Mouse (Mus musculus) MEL (cell line): Measurements from ENCODE around the gene Enoph1.

Experiments
- BHLHE40 ChIP-seq: IDR thresholded peaks from 2 replicates; pipeline ENCODE4 v1.6.1; 2012; ENCODE audit warnings: low read depth, mild to moderate bottlenecking, inconsistent platforms, low read length, improper control_type of control experiment, borderline replicate concordance
- CTCF ChIP-seq, 3 experiments: IDR thresholded peaks in 2 of 3; conservative IDR thresholded peaks in 1 of 3; 2 replicates each; pipeline ENCODE4 v1.5.1; 2011 to 2012; ENCODE audit warnings: low read length in 3 of 3, low read depth in 2 of 3, mild to moderate bottlenecking in 2 of 3, improper control_type of control experiment in 1 of 3, inconsistent platforms in 1 of 3, mixed read lengths in 1 of 3, moderate library complexity in 1 of 3; ENCODE audit not compliant: control insufficient read depth in 1 of 3, insufficient read depth in 1 of 3, poor library complexity in 1 of 3, severe bottlenecking in 1 of 3
- E2F4 ChIP-seq: IDR thresholded peaks from 2 replicates; pipeline ENCODE4 v1.6.1; 2011; ENCODE audit warnings: low read depth, low read length, improper control_type of control experiment, borderline replicate concordance
- EP300 ChIP-seq, 2 experiments: IDR thresholded peaks; 2 replicates each; pipeline ENCODE4 v1.6.1; 2011; ENCODE audit warnings: improper control_type of control experiment in 2 of 2, low read length in 2 of 2, low read depth in 1 of 2, mild to moderate bottlenecking in 1 of 2
- GABPA ChIP-seq: IDR thresholded peaks from 2 replicates; pipeline ENCODE4 v1.6.1; 2012; ENCODE audit warnings: low read depth, mild to moderate bottlenecking, inconsistent platforms, low read length, improper control_type of control experiment, moderate library complexity
- MYC ChIP-seq: IDR thresholded peaks from 2 replicates; pipeline ENCODE4 v1.6.1; 2011; ENCODE audit warnings: low read depth, mild to moderate bottlenecking, low read length, improper control_type of control experiment, moderate library complexity
- NELFE ChIP-seq: IDR thresholded peaks from 2 replicates; pipeline ENCODE4 v1.6.1; 2011; ENCODE audit warnings: low read depth, low read length, improper control_type of control experiment
- USF2 ChIP-seq, 2 experiments: IDR thresholded peaks; 2 replicates each; pipeline ENCODE4 v1.6.1; 2011 to 2012; ENCODE audit warnings: improper control_type of control experiment in 2 of 2, low read length in 2 of 2, borderline replicate concordance in 1 of 2, inconsistent platforms in 1 of 2, low read depth in 1 of 2, mild to moderate bottlenecking in 1 of 2; ENCODE audit not compliant: insufficient read depth in 1 of 2
- ZKSCAN1 ChIP-seq: IDR thresholded peaks from 2 replicates; pipeline ENCODE4 v1.6.1; 2012; ENCODE audit warnings: low read depth, mild to moderate bottlenecking, inconsistent platforms, low read length, improper control_type of control experiment, moderate library complexity

GRCm38 (mm10) chr5:100108866-100109265 lies 69.1 kb downstream of the Enoph1 start:
- no peak for TF ChIP-seq CTCF (IDR thresholded peaks at IDR 0.05 in 2 of 3, conservative IDR thresholded peaks at IDR 0.05 in 1 of 3; ENCODE audit: control insufficient read depth in 1 of 3, insufficient read depth in 1 of 3, low read depth in 2 of 3, low read length in 3 of 3, poor library complexity in 1 of 3, severe bottlenecking in 1 of 3)
- no peak for TF ChIP-seq GABPA
- no peak for TF ChIP-seq EP300 (IDR thresholded peaks at IDR 0.05; ENCODE audit: low read depth in 1 of 2, low read length in 2 of 2)
- no peak for TF ChIP-seq MYC
- no peak for TF ChIP-seq USF2 (IDR thresholded peaks at IDR 0.05; ENCODE audit: borderline replicate concordance in 1 of 2, insufficient read depth in 1 of 2, low read depth in 1 of 2, low read length in 2 of 2)
- no peak for TF ChIP-seq BHLHE40
- no peak for TF ChIP-seq NELFE
- no peak for TF ChIP-seq E2F4
- no peak for TF ChIP-seq ZKSCAN1
